In genomic region chr11:87108755-87109518, GRCm38 (mm10) we compare ENCODE assay signal across 8 mouse cellular contexts. TPM values are rescaled to one million over a fixed set of nuclear protein-coding genes. Genes with fewer than 3 reads are reported as not detected.
DNase-seq lines count a peak whose midpoint lies in the region; ATAC-seq lines count a peak whose summit lies in the region.

Gene Ska2, plus strand, starts transcription at chr11:87109234.

- H3K4me3 ChIP-seq in brown adipose tissue, adult 24 weeks (ENCODE audit: insufficient read depth, low read depth, low read length), result peak within 1 kb of the TSS; percentile 75
- peak within 1 kb of the TSS; percentile 96 for H3K4me3 ChIP-seq in heart, embryonic 13.5 days
- peak within 1 kb of the TSS; percentile 91 for H3K4me3 ChIP-seq in liver, embryonic 12.5 days
- H3K4me3 ChIP-seq in stomach, embryonic 15.5 days (replicated peaks), result peak within 1 kb of the TSS; percentile 80

- H3K4me2 ChIP-seq in heart, embryonic 13.5 days, result peak within 1 kb of the TSS; percentile 77
- H3K4me2 ChIP-seq in liver, embryonic 12.5 days, result peak within 1 kb of the TSS; percentile 72
- H3K4me2 ChIP-seq in stomach, embryonic 15.5 days, result peak within 1 kb of the TSS; percentile 53

- WGBS in heart, embryonic 13.5 days, result under 1% methylated on average over 40 of the region's 40 CpGs
- WGBS in liver, embryonic 12.5 days (ENCODE audit: insufficient replicate concordance), result under 1% methylated on average over 40 of the region's 40 CpGs
- under 1% methylated on average over 40 of the region's 40 CpGs for WGBS in stomach, embryonic 15.5 days

- peaks cover 45% of the 10 kb centered on the region for H3K36me3 ChIP-seq in heart, embryonic 13.5 days
- H3K36me3 ChIP-seq in liver, embryonic 12.5 days, result peaks cover 55% of the 10 kb centered on the region
- H3K36me3 ChIP-seq in stomach, embryonic 15.5 days, result peaks cover 13% of the 10 kb centered on the region

- DNase-seq in CD4-positive, CD25-positive, alpha-beta regulatory T cell, adult 2 months (ENCODE audit: low read depth, low spot score), result peak; percentile 98
- DNase-seq in fat pad, adult 2 months (ENCODE audit: extremely low read depth, low read depth, low spot score), result peak; percentile 100
- DNase-seq in kidney, postnatal 10 days, result peak; percentile 97
- DNase-seq in natural killer cell, adult 2 months (ENCODE audit: low spot score in 2 of 2), result peak; percentile 97 to 98

- H3K9ac ChIP-seq in heart, embryonic 13.5 days, result peak within 1 kb of the TSS; percentile 98
- H3K9ac ChIP-seq in liver, embryonic 12.5 days, result peak within 1 kb of the TSS; percentile 96
- peak within 1 kb of the TSS; percentile 71 for H3K9ac ChIP-seq in stomach, embryonic 15.5 days

- no peaks in the 10 kb centered on the region for H3K9me3 ChIP-seq in heart, embryonic 13.5 days
- H3K9me3 ChIP-seq in liver, embryonic 12.5 days (replicated peaks), result no peaks in the 10 kb centered on the region
- no peaks in the 10 kb centered on the region for H3K9me3 ChIP-seq in stomach, embryonic 15.5 days

- ATAC-seq in heart, embryonic 13.5 days (ENCODE audit: extremely low read depth, insufficient number of reproducible peaks, low FRiP score, low TSS enrichment), result peak; percentile 96
- peak; percentile 97 for ATAC-seq in liver, embryonic 12.5 days
- ATAC-seq in stomach, embryonic 15.5 days (ENCODE audit: insufficient read depth, low FRiP score, low read depth), result peak; percentile 98

- no peaks in the 10 kb centered on the region for H3K27me3 ChIP-seq in heart, embryonic 13.5 days (replicated peaks)
- H3K27me3 ChIP-seq in liver, embryonic 12.5 days (replicated peaks), result no peaks in the 10 kb centered on the region
- no peaks in the 10 kb centered on the region for H3K27me3 ChIP-seq in stomach, embryonic 15.5 days (replicated peaks)

- peak within 1 kb of the TSS; percentile 77 for H3K27ac ChIP-seq in brown adipose tissue, adult 24 weeks (replicated peaks; ENCODE audit: low read depth, low read length)
- H3K27ac ChIP-seq in heart, embryonic 13.5 days (replicated peaks), result peak within 1 kb of the TSS; percentile 98
- H3K27ac ChIP-seq in liver, embryonic 12.5 days, result peak within 1 kb of the TSS; percentile 91
- H3K27ac ChIP-seq in stomach, embryonic 15.5 days, result peak within 1 kb of the TSS; percentile 93

- H3K4me1 ChIP-seq in brown adipose tissue, adult 24 weeks (ENCODE audit: control insufficient read depth, insufficient read depth, insufficient read length, low read length), result no peaks in the 10 kb centered on the region
- peaks cover 35% of the 10 kb centered on the region for H3K4me1 ChIP-seq in heart, embryonic 13.5 days
- H3K4me1 ChIP-seq in liver, embryonic 12.5 days, result peaks cover 28% of the 10 kb centered on the region
- peaks cover 6% of the 10 kb centered on the region; the same call in 1 of the 2 replicates for H3K4me1 ChIP-seq in stomach, embryonic 15.5 days

RNA-seq across cellular contexts. Expression of gene Ska2, which starts in this region (rescaled TPM):
- polyA plus RNA-seq in brown adipose tissue, adult 24 weeks (2012; ENCODE audit: insufficient read depth, insufficient read length, missing spikeins), result 5.8 and 6.4 TPM in 2 replicates
- polyA plus RNA-seq in heart, embryonic 13.5 days (2015; fragmentation: Nextera tagmentation; extraction: Ambion mirVana), result 56.8 and 63.4 TPM in 2 replicates
- 32.6 and 35.9 TPM in 2 replicates for polyA plus RNA-seq in liver, embryonic 12.5 days (2016; fragmentation: Nextera tagmentation; extraction: Ambion mirVana)
- polyA plus RNA-seq in stomach, embryonic 15.5 days (2015; fragmentation: Nextera tagmentation; extraction: Ambion mirVana), result 47.7 and 49.4 TPM in 2 replicates

Comparison
In these comparisons a context has a peak if more than half of its experiments do, and no peak if none do; other contexts are left out.
1. Peak in every context shown above with its lines: DNase-seq, ATAC-seq, H3K4me3 ChIP-seq and H3K27ac ChIP-seq.